Mouse (Mus musculus) liver, postnatal 0 days (tissue): ENCODE measurements at regions not wholly inside any gene's neighbourhood (a gene's known extent, or its start where the extent isn't known, plus 50 kb on each side); places are given as distances from the start of the nearest gene placed in this dataset.

Experiments
- CTCF ChIP-seq: sonication (generic); IDR thresholded peaks from 2 replicates; pipeline ENCODE4 v1.5.1; 2016; ENCODE audit warnings: antibody characterized with exemption, low read depth
- EP300 ChIP-seq: IDR thresholded peaks from 2 replicates; pipeline ENCODE4 v1.6.1; 2016; ENCODE audit warnings: antibody characterized with exemption, low read depth, mild to moderate bottlenecking

DNA sequence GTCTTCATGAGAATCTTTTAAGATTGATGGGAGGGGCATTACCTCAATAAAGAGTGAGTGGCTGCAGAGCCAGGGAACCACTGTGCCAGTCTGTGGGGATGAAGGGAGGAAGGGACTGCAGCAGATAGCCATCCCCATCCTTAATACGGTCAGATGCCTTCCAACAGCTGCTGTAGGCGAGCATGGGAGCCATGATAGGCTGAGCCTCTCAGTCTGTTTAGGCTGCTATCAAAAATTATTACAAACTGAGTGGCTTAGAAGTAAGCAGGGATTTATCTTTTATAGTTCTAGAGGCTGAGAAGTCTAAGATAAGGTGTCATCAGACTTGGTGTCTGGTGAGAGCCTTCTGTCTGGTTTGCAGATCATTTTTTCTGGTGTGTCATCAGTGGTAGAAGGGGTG lies 204.3 kb downstream of the Sec16b start:
- TF ChIP-seq CTCF (no peak), EP300 (no peak)
